Mouse (Mus musculus) limb, embryonic 10.5 days (tissue): Measurements from ENCODE around the gene Tnfrsf12a. TPM values are rescaled to one million over a fixed set of nuclear protein-coding genes. Genes with fewer than 3 reads are reported as not detected.

Source experiments
- DNase-seq: peaks from one replicate; pipeline ENCODE4 v3.0.0-alpha.2; 2017; ENCODE audit warnings: low spot score
- H3K27ac ChIP-seq: fragments of 300-500 bp; sonication (generic); 2 replicates; pipeline ENCODE4 v1.5.1; 2016; ENCODE audit warnings: mild to moderate bottlenecking
- H3K27me3 ChIP-seq: fragments of 300-500 bp; sonication (generic); 2 replicates; pipeline ENCODE4 v1.6.1; 2016; ENCODE audit warnings: low read depth, mild to moderate bottlenecking; ENCODE audit not compliant: poor library complexity, severe bottlenecking
- H3K36me3 ChIP-seq: fragments of 300-500 bp; sonication (generic); 2 replicates; pipeline ENCODE4 v1.6.1; 2016; ENCODE audit warnings: mild to moderate bottlenecking, moderate library complexity
- H3K4me1 ChIP-seq: fragments of 300-500 bp; sonication (generic); 2 replicates; pipeline ENCODE4 v1.6.1; 2016
- H3K4me3 ChIP-seq: fragments of 300-500 bp; sonication (generic); 2 replicates; pipeline ENCODE4 v1.5.1; 2016; ENCODE audit warnings: mild to moderate bottlenecking, moderate library complexity
- H3K9me3 ChIP-seq: fragments of 300-500 bp; sonication (generic); replicated peaks from 2 replicates; pipeline ENCODE4 v1.6.1; 2016; ENCODE audit warnings: mild to moderate bottlenecking
- WGBS: fragments of 180-500 bp; shearing (Covaris S2); methylation state at CpG from one replicate; pipeline ENCODE4 v1.1.7; 2016; 5-methylcytosine and 5-hydroxymethylcytosine counted together
- polyA plus RNA-seq: library from polyadenylated mRNA; unstranded; fragments of >200 nt; fragmentation: Nextera tagmentation; extraction: Ambion mirVana; gene quantifications from 2 replicates; pipeline ENCODE4 v1.2.1, GENCODE M21; 2016

Gene Tnfrsf12a
- polyA plus RNA-seq, 1 experiment from 2014 or later: 5.2 TPM

GRCm38 (mm10) chr17:23658450-23658849 is 18.8 kb downstream of the Tnfrsf12a start:
- Histone ChIP-seq H3K4me3 (no peak overlapping the region), H3K27me3 (peaks cover 48% of the 10 kb centered on the region), H3K9me3 (no peaks in the 10 kb centered on the region), H3K36me3 (no peaks in the 10 kb centered on the region), H3K4me1 (peaks cover 8% of the 10 kb centered on the region), H3K27ac (no peak overlapping the region)
- DNase-seq: no peak
- 77% methylated on average over 3 of the region's 3 CpGs for WGBS

GRCm38 (mm10) chr17:23654410-23654809 is 22.9 kb downstream of the Tnfrsf12a start:
- H3K9me3 ChIP-seq: no peaks in the 10 kb centered on the region
- H3K36me3 ChIP-seq: no peaks in the 10 kb centered on the region
- peaks cover 7% of the 10 kb centered on the region for H3K27me3 ChIP-seq
- no peak for DNase-seq
- 65% methylated on average over 2 of the region's 2 CpGs for WGBS
- H3K4me1 ChIP-seq: no peaks in the 10 kb centered on the region
- no peak overlapping the region for H3K27ac ChIP-seq
- H3K4me3 ChIP-seq: no peak overlapping the region

GRCm38 (mm10) chr17:23654001-23654400 is 23.3 kb downstream of the Tnfrsf12a start:
- H3K9me3 ChIP-seq: no peaks in the 10 kb centered on the region
- no peak overlapping the region for H3K4me3 ChIP-seq
- WGBS: 52% methylated on average over 6 of the region's 6 CpGs
- no peak for DNase-seq
- no peak overlapping the region for H3K27ac ChIP-seq
- peaks cover 3% of the 10 kb centered on the region; the same call in 1 of the 2 replicates for H3K27me3 ChIP-seq
- no peaks in the 10 kb centered on the region for H3K36me3 ChIP-seq
- no peaks in the 10 kb centered on the region for H3K4me1 ChIP-seq

- WGBS: 82% methylated on average over 2 of the region's 2 CpGs
These were observed 23.9 kb downstream of the Tnfrsf12a start for GRCm38 (mm10) chr17:23653324-23653723.

GRCm38 (mm10) chr17:23651363-23651762 is 25.9 kb downstream of the Tnfrsf12a start:
- Histone ChIP-seq H3K4me1 (no peaks in the 10 kb centered on the region), H3K9me3 (no peaks in the 10 kb centered on the region), H3K36me3 (no peaks in the 10 kb centered on the region), H3K27ac (no peak overlapping the region), H3K4me3 (no peak overlapping the region), H3K27me3 (peaks cover 10% of the 10 kb centered on the region; the same call in 1 of the 2 replicates)
- no peak for DNase-seq
- WGBS: 84% methylated on average over 6 of the region's 6 CpGs

More at GRCm38 (mm10) chr17:23653324-23653723, 23.9 kb downstream of the Tnfrsf12a start:
- Histone ChIP-seq H3K9me3 (no peaks in the 10 kb centered on the region), H3K4me3 (no peak overlapping the region), H3K36me3 (no peaks in the 10 kb centered on the region), H3K4me1 (no peaks in the 10 kb centered on the region), H3K27ac (no peak overlapping the region), H3K27me3 (no peaks in the 10 kb centered on the region; the same call in 1 of the 2 replicates)
- no peak for DNase-seq

GRCm38 (mm10) chr17:23645894-23646293 is 31.4 kb downstream of the Tnfrsf12a start:
- Histone ChIP-seq H3K36me3 (no peaks in the 10 kb centered on the region), H3K4me3 (no peak overlapping the region), H3K9me3 (no peaks in the 10 kb centered on the region), H3K27me3 (peaks cover 49% of the 10 kb centered on the region), H3K27ac (no peak overlapping the region), H3K4me1 (peaks cover 13% of the 10 kb centered on the region)
- DNase-seq: no peak
- whole genome bisulfite sequencing: 36% methylated on average over 10 of the region's 10 CpGs

GRCm38 (mm10) chr17:23644613-23645495 is 32.4 kb downstream of the Tnfrsf12a start, which contains the start of gene Mmp25:
Mmp25 (minus strand) TSS chr17:23645277.
- peak within 1 kb of the TSS; percentile 60 for H3K4me3 ChIP-seq
- no peaks in the 10 kb centered on the region for H3K36me3 ChIP-seq
- WGBS: under 1% methylated on average over 58 of the region's 58 CpGs
- H3K27me3 ChIP-seq: peaks cover 49% of the 10 kb centered on the region
- peak within 1 kb of the TSS; percentile 77 for H3K27ac ChIP-seq
- peaks cover 13% of the 10 kb centered on the region for H3K4me1 ChIP-seq
- DNase-seq: peak; percentile 69
- no peaks in the 10 kb centered on the region for H3K9me3 ChIP-seq

- H3K36me3 ChIP-seq: no peaks in the 10 kb centered on the region
- peaks cover 12% of the 10 kb centered on the region for H3K27me3 ChIP-seq
- peaks cover 9% of the 10 kb centered on the region for H3K4me1 ChIP-seq
- no peak for DNase-seq
- H3K4me3 ChIP-seq: no peak overlapping the region
- WGBS: 80% methylated on average over 8 of the region's 8 CpGs
- no peak overlapping the region for H3K27ac ChIP-seq
- H3K9me3 ChIP-seq: no peaks in the 10 kb centered on the region
These were observed 46.0 kb downstream of the Tnfrsf12a start for GRCm38 (mm10) chr17:23631241-23631640.

GRCm38 (mm10) chr17:23630195-23631020 is 46.9 kb downstream of the Tnfrsf12a start:
- Histone ChIP-seq H3K4me1 (peaks cover 9% of the 10 kb centered on the region), H3K9me3 (no peaks in the 10 kb centered on the region), H3K27me3 (peaks cover 12% of the 10 kb centered on the region), H3K4me3 (peak overlapping the region; percentile 36), H3K36me3 (no peaks in the 10 kb centered on the region), H3K27ac (no peak overlapping the region)
- WGBS: 18% methylated on average over 22 of the region's 22 CpGs
- peak; percentile 87 for DNase-seq

- WGBS: 43% methylated on average over 7 of the region's 7 CpGs
- no peak overlapping the region for H3K27ac ChIP-seq
- no peak for DNase-seq
- H3K9me3 ChIP-seq: no peaks in the 10 kb centered on the region
- H3K4me1 ChIP-seq: peaks cover 9% of the 10 kb centered on the region
- peaks cover 12% of the 10 kb centered on the region for H3K27me3 ChIP-seq
- no peaks in the 10 kb centered on the region for H3K36me3 ChIP-seq
- H3K4me3 ChIP-seq: no peak overlapping the region
These were observed 49.5 kb downstream of the Tnfrsf12a start for GRCm38 (mm10) chr17:23627813-23628212.
